Comparison of ENCODE assay signal across 15 mouse cellular contexts in genomic region chr2:153333822-153334232, GRCm38 (mm10). TPM values are rescaled to one million over a fixed set of nuclear protein-coding genes. Genes with fewer than 3 reads are reported as not detected.
DNase-seq lines count a peak whose midpoint lies in the region; ATAC-seq lines count a peak whose summit lies in the region.
"Had no signal": no experiment of that assay in that cellular context is flagged by ENCODE, and none has a peak within 500 bp of the region (broad histone marks: within the 10 kb centered on the region; RNA-seq: fewer than 3 reads in every experiment).

No protein-coding gene starts in this region.

- H3K9me3 ChIP-seq in neural tube, embryonic 15.5 days (replicated peaks) = no peaks in the 10 kb centered on the region
- H3K9me3 ChIP-seq: G1E had no signal

- H3K4me3 ChIP-seq in neural tube, embryonic 15.5 days (replicated peaks) = no peak overlapping the region

- WGBS in neural tube, embryonic 15.5 days = 82% methylated on average over 6 of the region's 6 CpGs

- no peak for DNase-seq in neural tube, embryonic 10.5 days (ENCODE audit: extremely low spot score, low spot score)
- peak; percentile 52 to 68 for DNase-seq in kidney, postnatal 36 days
- peak; percentile 67 for DNase-seq in lung, postnatal 36 days
- DNase-seq in thymus, postnatal 4 days = peak; percentile 57
- DNase-seq in natural killer cell, adult 2 months (ENCODE audit: low spot score in 2 of 2) = no peak
- no peak for DNase-seq in cerebellum, adult 11 months
- DNase-seq in left cerebral cortex, postnatal 36 days (ENCODE audit: low spot score in 2 of 2) = no peak
- DNase-seq: adrenal gland, postnatal 10 days; cerebellum, adult 18-20 months; heart, postnatal 14 days; right cerebral cortex, postnatal 14 days had no signal

- H3K36me3 ChIP-seq in neural tube, embryonic 15.5 days = peaks cover 43% of the 10 kb centered on the region

- no peaks in the 10 kb centered on the region for H3K4me1 ChIP-seq in neural tube, embryonic 15.5 days

- 0 out of 2 replicates have a peak overlapping the region, but pooled peaks have one; percentile 1 for H3K9ac ChIP-seq in neural tube, embryonic 15.5 days (replicated peaks)

- no peaks in the 10 kb centered on the region for H3K27me3 ChIP-seq in neural tube, embryonic 15.5 days (replicated peaks)

- no peak overlapping the region for H3K4me2 ChIP-seq in neural tube, embryonic 15.5 days

- no peak overlapping the region for H3K27ac ChIP-seq in neural tube, embryonic 15.5 days (replicated peaks)

- no peak for ATAC-seq in neural tube, embryonic 15.5 days (ENCODE audit: low FRiP score)
- ATAC-seq: forebrain, embryonic 16.5 days; intestine, embryonic 16.5 days had no signal

- intact Hi-C loops in left cerebral cortex, postnatal 36 days (cut with DNase I) = no loop called here

RNA-seq across cellular contexts. Expression of gene Asxl1, which starts 11.8 kb away (rescaled TPM):
- polyA plus RNA-seq in neural tube, embryonic 15.5 days (2015; fragmentation: Nextera tagmentation; extraction: Ambion mirVana) = 10.2 and 10.6 TPM in 2 replicates
- total RNA-seq in left cerebral cortex, postnatal 36 days (2021) = 10 to 100 TPM; 34.3 to 36.7 TPM

RNA-seq across cellular contexts. Expression of gene Kif3b, which starts 42.6 kb away (rescaled TPM):
- 18.1 and 21.9 TPM in 2 replicates for polyA plus RNA-seq in neural tube, embryonic 15.5 days (2015; fragmentation: Nextera tagmentation; extraction: Ambion mirVana)
- total RNA-seq in left cerebral cortex, postnatal 36 days (2021) = 10 to 100 TPM; 56.4 to 58.6 TPM

Comparison
In these comparisons a context has a peak if more than half of its experiments do, and no peak if none do; other contexts are left out.
1. DNase-seq: peak in kidney, postnatal 36 days (2 of 2), lung, postnatal 36 days (single experiment) and thymus, postnatal 4 days (single experiment); none in neural tube, embryonic 10.5 days (single experiment), natural killer cell, adult 2 months (0 of 2), cerebellum, adult 11 months (single experiment) and left cerebral cortex, postnatal 36 days (0 of 2).